Mouse (Mus musculus): ENCODE data around the gene Snx1. TPM values are rescaled to one million over a fixed set of nuclear protein-coding genes. Genes with fewer than 3 reads are reported as not detected.

Gene Snx1
- polyA plus RNA-seq (2015; fragmentation: Nextera tagmentation; extraction: Ambion mirVana) = 137 and 142 TPM in 2 replicates

GRCm38 (mm10) chr9:66126456-66127192 is at the start of gene Snx1, which contains the start of gene Ciao2a:
Snx1 (minus strand) TSS chr9:66126587.
Ciao2a (plus strand) TSS chr9:66126611.
- Histone ChIP-seq H3K27ac (peak within 1 kb of the TSS; percentile 88), H3K36me3 (peaks cover 14% of the 10 kb centered on the region), H3K4me2 (peak within 1 kb of the TSS; percentile 73), H3K4me1 (peaks cover 36% of the 10 kb centered on the region), H3K9ac (peak within 1 kb of the TSS; percentile 72), H3K27me3 (no peaks in the 10 kb centered on the region), H3K9me3 (replicated peaks) (no peaks in the 10 kb centered on the region), H3K4me3 (replicated peaks) (peak within 1 kb of the TSS; percentile 80)
- ATAC-seq (replicated peaks; ENCODE audit: low FRiP score) = peak; percentile 78
- 1% methylated on average over 34 of the region's 34 CpGs for WGBS

- Histone ChIP-seq H3K27ac (no peak overlapping the region), H3K4me1 (no peaks in the 10 kb centered on the region), H3K36me3 (no peaks in the 10 kb centered on the region), H3K4me2 (no peak overlapping the region), H3K4me3 (replicated peaks) (no peak overlapping the region), H3K9me3 (replicated peaks) (no peaks in the 10 kb centered on the region), H3K9ac (no peak overlapping the region), H3K27me3 (no peaks in the 10 kb centered on the region)
- WGBS = 85% methylated on average over 3 of the region's 3 CpGs
- no peak for ATAC-seq (replicated peaks; ENCODE audit: low FRiP score)
Measured at GRCm38 (mm10) chr9:66174985-66175384, 48.6 kb upstream of the Snx1 start.

GRCm38 (mm10) chr9:66173316-66173855 is 47.0 kb upstream of the Snx1 start:
- ATAC-seq (replicated peaks; ENCODE audit: low FRiP score) = no peak
- Histone ChIP-seq H3K27ac (no peak overlapping the region), H3K27me3 (no peaks in the 10 kb centered on the region), H3K4me2 (no peak overlapping the region), H3K9ac (no peak overlapping the region), H3K9me3 (replicated peaks) (no peaks in the 10 kb centered on the region), H3K4me3 (replicated peaks) (no peak overlapping the region), H3K36me3 (no peaks in the 10 kb centered on the region), H3K4me1 (no peaks in the 10 kb centered on the region)
- 91% methylated on average over 5 of the region's 5 CpGs for WGBS

- ATAC-seq (replicated peaks; ENCODE audit: low FRiP score) = no peak
- H3K4me2 ChIP-seq = no peak overlapping the region
- no peak overlapping the region for H3K9ac ChIP-seq
- H3K9me3 ChIP-seq (replicated peaks) = no peaks in the 10 kb centered on the region
- no peaks in the 10 kb centered on the region for H3K4me1 ChIP-seq
- H3K27me3 ChIP-seq = no peaks in the 10 kb centered on the region
- H3K27ac ChIP-seq = no peak overlapping the region
- WGBS = 65% methylated on average over 12 of the region's 12 CpGs
- no peaks in the 10 kb centered on the region for H3K36me3 ChIP-seq
- no peak overlapping the region for H3K4me3 ChIP-seq (replicated peaks)
Measured at GRCm38 (mm10) chr9:66171275-66171921, 45.0 kb upstream of the Snx1 start.

- H3K4me2 ChIP-seq = no peak overlapping the region
- no peak overlapping the region for H3K4me3 ChIP-seq (replicated peaks)
- H3K27me3 ChIP-seq = no peaks in the 10 kb centered on the region
- H3K9me3 ChIP-seq (replicated peaks) = no peaks in the 10 kb centered on the region
- H3K27ac ChIP-seq = no peak overlapping the region
- H3K36me3 ChIP-seq = no peaks in the 10 kb centered on the region
- no peaks in the 10 kb centered on the region for H3K4me1 ChIP-seq
- 54% methylated on average over 5 of the region's 5 CpGs for WGBS
- no peak for ATAC-seq (replicated peaks; ENCODE audit: low FRiP score)
- no peak overlapping the region for H3K9ac ChIP-seq
Measured at GRCm38 (mm10) chr9:66170506-66170905, 44.1 kb upstream of the Snx1 start.

GRCm38 (mm10) chr9:66168233-66168632 is 41.8 kb upstream of the Snx1 start:
- Histone ChIP-seq H3K9ac (no peak overlapping the region), H3K4me1 (no peaks in the 10 kb centered on the region), H3K9me3 (replicated peaks) (no peaks in the 10 kb centered on the region), H3K27me3 (no peaks in the 10 kb centered on the region), H3K4me3 (replicated peaks) (no peak overlapping the region), H3K36me3 (no peaks in the 10 kb centered on the region), H3K27ac (no peak overlapping the region), H3K4me2 (no peak overlapping the region)
- WGBS = 14% methylated on average over 1 of the region's 1 CpGs
- no peak for ATAC-seq (replicated peaks; ENCODE audit: low FRiP score)

GRCm38 (mm10) chr9:66167222-66167621 is 40.8 kb upstream of the Snx1 start:
- Histone ChIP-seq H3K27ac (no peak overlapping the region), H3K36me3 (no peaks in the 10 kb centered on the region), H3K27me3 (no peaks in the 10 kb centered on the region), H3K4me3 (replicated peaks) (no peak overlapping the region), H3K9me3 (replicated peaks) (no peaks in the 10 kb centered on the region), H3K9ac (no peak overlapping the region), H3K4me2 (no peak overlapping the region), H3K4me1 (no peaks in the 10 kb centered on the region)
- 89% methylated on average over 5 of the region's 5 CpGs for WGBS
- no peak for ATAC-seq (replicated peaks; ENCODE audit: low FRiP score)

- no peak for ATAC-seq (replicated peaks; ENCODE audit: low FRiP score)
- Histone ChIP-seq H3K4me3 (replicated peaks) (no peak overlapping the region), H3K4me1 (peaks cover 8% of the 10 kb centered on the region; the same call in 1 of the 2 replicates), H3K27me3 (peaks cover 17% of the 10 kb centered on the region), H3K9ac (no peak overlapping the region), H3K36me3 (no peaks in the 10 kb centered on the region), H3K4me2 (no peak overlapping the region), H3K9me3 (replicated peaks) (no peaks in the 10 kb centered on the region), H3K27ac (no peak overlapping the region)
- WGBS = 85% methylated on average over 9 of the region's 9 CpGs
Measured at GRCm38 (mm10) chr9:66162995-66163394, 36.6 kb upstream of the Snx1 start.

GRCm38 (mm10) chr9:66160155-66160554 is 33.8 kb upstream of the Snx1 start:
- no peaks in the 10 kb centered on the region for H3K36me3 ChIP-seq
- 95% methylated on average over 2 of the region's 2 CpGs for WGBS

GRCm38 (mm10) chr9:66158885-66159430 is 32.6 kb upstream of the Snx1 start:
- peaks cover 22% of the 10 kb centered on the region for H3K27me3 ChIP-seq
- no peak overlapping the region for H3K27ac ChIP-seq
- no peak for ATAC-seq (replicated peaks; ENCODE audit: low FRiP score)
- H3K4me1 ChIP-seq = peaks cover 13% of the 10 kb centered on the region; the same call in 1 of the 2 replicates
- H3K4me3 ChIP-seq (replicated peaks) = peak overlapping the region; percentile 54; the same call in 1 of the 2 replicates
- 82% methylated on average over 6 of the region's 6 CpGs for WGBS
- H3K9ac ChIP-seq = no peak overlapping the region
- H3K9me3 ChIP-seq (replicated peaks) = no peaks in the 10 kb centered on the region
- no peaks in the 10 kb centered on the region for H3K36me3 ChIP-seq
- peak overlapping the region; percentile 84 for H3K4me2 ChIP-seq

More at GRCm38 (mm10) chr9:66160155-66160554, 33.8 kb upstream of the Snx1 start:
- no peak overlapping the region for H3K27ac ChIP-seq
- no peak overlapping the region for H3K4me3 ChIP-seq (replicated peaks)
- H3K9me3 ChIP-seq (replicated peaks) = no peaks in the 10 kb centered on the region
- no peak overlapping the region for H3K9ac ChIP-seq
- ATAC-seq (replicated peaks; ENCODE audit: low FRiP score) = no peak
- H3K27me3 ChIP-seq = peaks cover 22% of the 10 kb centered on the region
- peaks cover 13% of the 10 kb centered on the region; the same call in 1 of the 2 replicates for H3K4me1 ChIP-seq
- H3K4me2 ChIP-seq = no peak overlapping the region

GRCm38 (mm10) chr9:66157958-66158830 is 31.8 kb upstream of the Snx1 start, which contains the start of gene Dapk2:
Dapk2 (plus strand) TSS chr9:66158223.
- peak within 1 kb of the TSS; percentile 44; the same call in 1 of the 2 replicates for H3K9ac ChIP-seq
- peak; percentile 94 for ATAC-seq (replicated peaks; ENCODE audit: low FRiP score)
- whole genome bisulfite sequencing = under 1% methylated on average over 58 of the region's 58 CpGs

More at GRCm38 (mm10) chr9:66157958-66158830, 31.8 kb upstream of the Snx1 start, which contains the start of gene Dapk2:
- Histone ChIP-seq H3K27me3 (peaks cover 22% of the 10 kb centered on the region), H3K4me3 (replicated peaks) (peak within 1 kb of the TSS; percentile 54), H3K9me3 (replicated peaks) (no peaks in the 10 kb centered on the region), H3K4me2 (peak within 1 kb of the TSS; percentile 84), H3K36me3 (no peaks in the 10 kb centered on the region), H3K27ac (no peak within 1 kb of the TSS), H3K4me1 (peaks cover 13% of the 10 kb centered on the region; the same call in 1 of the 2 replicates)
